Mouse (Mus musculus) heart, postnatal 0 days (tissue): ENCODE measurements around the gene Hsf5. TPM values are rescaled to one million over a fixed set of nuclear protein-coding genes. Genes with fewer than 3 reads are reported as not detected.

ENCODE experiments used
- ATAC-seq: fragments of 200-750 bp; cut with Nextera tagmentation; 2 replicates; pipeline ENCODE4 v1.8.0; 2017; ENCODE audit warnings: low read depth, moderate number of reproducible peaks, moderate library complexity; ENCODE audit not compliant: insufficient read depth
- DNase-seq: peaks from one replicate; pipeline ENCODE4 v3.0.0-alpha.2; 2016; ENCODE audit warnings: low spot score
- H3K27ac ChIP-seq: fragments of 300-500 bp; sonication (generic); 2 replicates; pipeline ENCODE4 v1.5.1; 2014; ENCODE audit warnings: low read depth, mild to moderate bottlenecking
- H3K27me3 ChIP-seq: fragments of 300-500 bp; sonication (generic); 2 replicates; pipeline ENCODE4 v1.6.1; 2014; ENCODE audit warnings: low read length, mixed read lengths; ENCODE audit not compliant: control insufficient read depth, insufficient read depth
- H3K36me3 ChIP-seq: fragments of 300-500 bp; sonication (generic); replicated peaks from 2 replicates; pipeline ENCODE4 v1.6.1; 2014; ENCODE audit warnings: low read length, mixed read lengths; ENCODE audit not compliant: control insufficient read depth, insufficient read depth
- H3K4me1 ChIP-seq: fragments of 300-500 bp; sonication (generic); 2 replicates; pipeline ENCODE4 v1.6.1; 2014; ENCODE audit warnings: antibody characterized with exemption; ENCODE audit not compliant: control insufficient read depth, insufficient read depth
- H3K4me2 ChIP-seq: fragments of 300-500 bp; sonication (generic); 2 replicates; pipeline ENCODE4 v1.6.1; 2014; ENCODE audit warnings: low read depth, mild to moderate bottlenecking, low read length, moderate library complexity
- H3K4me3 ChIP-seq: fragments of 300-500 bp; sonication (generic); 2 replicates; pipeline ENCODE4 v1.5.1; 2014; ENCODE audit warnings: low read depth, low read length
- H3K9ac ChIP-seq: fragments of 300-500 bp; sonication (generic); replicated peaks from 2 replicates; pipeline ENCODE4 v1.6.1; 2014; ENCODE audit warnings: low read depth, low read length, mixed read lengths
- H3K9me3 ChIP-seq: fragments of 300-500 bp; sonication (generic); replicated peaks from 2 replicates; pipeline ENCODE4 v1.6.1; 2016; ENCODE audit warnings: low read length; ENCODE audit not compliant: control insufficient read depth
- CTCF ChIP-seq: IDR thresholded peaks from 2 replicates; pipeline ENCODE4 v1.5.1; 2016; ENCODE audit warnings: antibody characterized with exemption, control low read depth, low read depth
- EP300 ChIP-seq: IDR thresholded peaks from 2 replicates; pipeline ENCODE4 v1.6.1; 2016; ENCODE audit warnings: antibody characterized with exemption, low read depth
- WGBS: fragments of 180-500 bp; shearing (Covaris S2); extraction: QIAGEN DNeasy Blood & Tissue Kit; methylation state at CpG from one replicate; pipeline ENCODE4 v1.1.7; 2014; 5-methylcytosine and 5-hydroxymethylcytosine counted together
- polyA plus RNA-seq: library from polyadenylated mRNA; unstranded; fragments of >200 nt; fragmentation: Nextera tagmentation; extraction: Ambion mirVana; gene quantifications from 2 replicates; pipeline ENCODE4 v1.2.1, GENCODE M21; 2015
- total RNA-seq: library from RNA; depleted of rRNA; stranded (reverse); fragments of >200 nt; gene quantifications from 2 replicates; pipeline ENCODE4 v1.2.3, GENCODE M21; 2014; ENCODE audit warnings: low replicate concordance

Gene Hsf5
- total and polyA plus RNA-seq, 2 experiments from 2014 or later, result 0.03 TPM; not detected in 1

DNA sequence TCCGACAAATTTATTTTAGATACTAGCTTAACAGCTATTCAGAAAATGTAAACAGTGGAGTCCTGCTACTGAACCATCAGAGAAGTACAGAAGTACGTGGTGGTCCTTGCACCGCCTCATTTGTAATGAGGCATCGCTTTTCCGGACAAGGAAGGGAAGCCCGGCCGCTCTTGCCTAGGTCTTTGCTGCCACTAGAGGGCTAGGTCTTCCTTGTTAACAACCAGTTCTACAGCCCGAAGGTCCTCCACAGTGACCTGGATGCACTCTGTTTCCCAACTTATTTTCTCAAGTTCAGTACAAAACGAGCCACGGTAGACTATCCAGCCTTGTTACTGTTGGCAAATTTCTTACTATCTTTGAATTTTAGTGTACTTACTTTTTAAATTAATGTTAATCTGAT, 12.9 kb downstream of the Hsf5 start:
- ATAC-seq (peak; percentile 57; the same call in 1 of the 2 replicates), DNase-seq (peak; percentile 55)
- Histone ChIP-seq H3K4me2 (no peak overlapping the region), H3K27me3 (no peaks in the 10 kb centered on the region), H3K27ac (no peak overlapping the region), H3K4me1 (no peaks in the 10 kb centered on the region), H3K36me3 (no peaks in the 10 kb centered on the region), H3K9ac (no peak overlapping the region), H3K9me3 (no peaks in the 10 kb centered on the region), H3K4me3 (no peak overlapping the region)
- peak; percentile 73 for TF ChIP-seq CTCF
- no peak for TF ChIP-seq EP300
- 17% methylated on average over 10 of the region's 10 CpGs for WGBS

DNA sequence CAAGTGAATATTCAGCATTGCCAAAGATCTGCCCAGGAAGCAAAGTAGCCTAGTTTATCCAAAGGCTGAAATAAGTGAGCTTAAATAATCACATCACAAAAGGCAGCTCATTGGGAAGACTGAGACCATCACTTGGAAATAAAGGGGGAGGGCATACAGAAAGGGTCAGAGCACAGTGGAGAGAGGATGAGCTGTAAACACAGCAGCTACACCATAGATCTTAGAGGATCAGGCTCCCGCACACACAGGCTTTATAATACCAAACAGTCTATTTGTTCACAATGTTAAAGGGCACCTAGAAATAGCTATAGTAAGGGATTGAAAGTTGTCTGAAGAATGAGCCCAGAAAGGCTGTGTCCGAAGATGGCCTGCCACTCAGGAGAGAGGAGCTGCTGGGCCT, 21.8 kb downstream of the Hsf5 start:
- peak; percentile 34; the same call in 1 of the 2 replicates for ATAC-seq
- Histone ChIP-seq H3K9me3 (no peaks in the 10 kb centered on the region), H3K9ac (peak overlapping the region; percentile 72), H3K4me2 (peak overlapping the region; percentile 70), H3K36me3 (no peaks in the 10 kb centered on the region), H3K4me3 (peak overlapping the region; percentile 49), H3K4me1 (peaks cover 3% of the 10 kb centered on the region; the same call in 1 of the 2 replicates), H3K27me3 (no peaks in the 10 kb centered on the region), H3K27ac (peak overlapping the region; percentile 67)
- no peak for TF ChIP-seq CTCF
- 28% methylated on average over 2 of the region's 2 CpGs for WGBS
- DNase-seq, result no peak

GRCm38 (mm10) chr11:87639206-87639605, 22.2 kb downstream of the Hsf5 start:
- Histone ChIP-seq H3K9ac (peak overlapping the region; percentile 72), H3K4me1 (peaks cover 3% of the 10 kb centered on the region; the same call in 1 of the 2 replicates), H3K9me3 (no peaks in the 10 kb centered on the region), H3K4me3 (peak overlapping the region; percentile 49), H3K27ac (peak overlapping the region; percentile 67), H3K27me3 (no peaks in the 10 kb centered on the region), H3K4me2 (peak overlapping the region; percentile 70), H3K36me3 (no peaks in the 10 kb centered on the region)
- DNase-seq (peak; percentile 58), ATAC-seq (peak; percentile 97)
- no peak for TF ChIP-seq CTCF
- no peak for TF ChIP-seq EP300
- WGBS, result 1% methylated on average over 29 of the region's 29 CpGs

- no peaks in the 10 kb centered on the region for H3K27me3 ChIP-seq
- H3K4me1 ChIP-seq, result peaks cover 3% of the 10 kb centered on the region; the same call in 1 of the 2 replicates
- H3K4me2 ChIP-seq, result no peak overlapping the region
- H3K9ac ChIP-seq, result no peak overlapping the region
- H3K4me3 ChIP-seq, result no peak overlapping the region
- H3K27ac ChIP-seq, result no peak overlapping the region
- DNase-seq, result no peak
- no peak for TF ChIP-seq EP300
- TF ChIP-seq CTCF, result no peak
- H3K36me3 ChIP-seq, result no peaks in the 10 kb centered on the region
- H3K9me3 ChIP-seq, result no peaks in the 10 kb centered on the region
- no peak for ATAC-seq
These were observed 25.9 kb downstream of the Hsf5 start for GRCm38 (mm10) chr11:87642865-87643264.

- ATAC-seq, result no peak
- no peak overlapping the region for H3K27ac ChIP-seq
- H3K4me2 ChIP-seq, result no peak overlapping the region
- no peaks in the 10 kb centered on the region for H3K36me3 ChIP-seq
- no peak for TF ChIP-seq EP300
- no peak for TF ChIP-seq CTCF
- H3K9me3 ChIP-seq, result no peaks in the 10 kb centered on the region
- no peak overlapping the region for H3K9ac ChIP-seq
- H3K4me3 ChIP-seq, result no peak overlapping the region
- H3K4me1 ChIP-seq, result no peaks in the 10 kb centered on the region
- no peak for DNase-seq
- no peaks in the 10 kb centered on the region for H3K27me3 ChIP-seq
- 69% methylated on average over 5 of the region's 5 CpGs for WGBS
These were observed 37.7 kb downstream of the Hsf5 start for GRCm38 (mm10) chr11:87654693-87655092.

DNA sequence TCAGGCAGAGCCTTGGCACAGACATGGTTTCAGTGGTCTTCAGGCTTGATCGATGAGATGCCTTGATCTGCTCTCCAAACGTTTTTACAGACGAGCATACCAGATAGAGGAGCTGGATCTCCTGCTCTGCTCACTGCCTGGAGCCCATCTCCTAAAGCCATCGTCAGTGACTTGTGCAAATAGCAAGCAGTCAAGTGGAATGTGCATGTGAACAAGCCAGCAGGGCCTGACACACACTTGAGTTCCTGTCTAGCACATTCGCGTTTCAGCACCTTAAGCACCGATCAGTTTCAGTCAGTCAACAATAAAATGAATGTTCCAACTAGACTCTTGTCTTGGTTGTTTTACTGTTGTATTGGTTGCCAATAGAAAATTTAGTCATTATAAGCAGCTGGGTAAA, 42.3 kb downstream of the Hsf5 start:
- H3K27ac ChIP-seq, result no peak overlapping the region
- ATAC-seq, result no peak
- H3K9me3 ChIP-seq, result no peaks in the 10 kb centered on the region
- no peaks in the 10 kb centered on the region for H3K4me1 ChIP-seq
- DNase-seq, result no peak
- WGBS, result 41% methylated on average over 7 of the region's 7 CpGs
- no peak overlapping the region for H3K9ac ChIP-seq
- peaks cover 11% of the 10 kb centered on the region for H3K27me3 ChIP-seq
- no peak overlapping the region for H3K4me3 ChIP-seq
- TF ChIP-seq EP300, result no peak
- TF ChIP-seq CTCF, result no peak
- H3K4me2 ChIP-seq, result no peak overlapping the region
- no peaks in the 10 kb centered on the region for H3K36me3 ChIP-seq
